Mouse (Mus musculus): ENCODE measurements around the gene Ptgir.

DNA sequence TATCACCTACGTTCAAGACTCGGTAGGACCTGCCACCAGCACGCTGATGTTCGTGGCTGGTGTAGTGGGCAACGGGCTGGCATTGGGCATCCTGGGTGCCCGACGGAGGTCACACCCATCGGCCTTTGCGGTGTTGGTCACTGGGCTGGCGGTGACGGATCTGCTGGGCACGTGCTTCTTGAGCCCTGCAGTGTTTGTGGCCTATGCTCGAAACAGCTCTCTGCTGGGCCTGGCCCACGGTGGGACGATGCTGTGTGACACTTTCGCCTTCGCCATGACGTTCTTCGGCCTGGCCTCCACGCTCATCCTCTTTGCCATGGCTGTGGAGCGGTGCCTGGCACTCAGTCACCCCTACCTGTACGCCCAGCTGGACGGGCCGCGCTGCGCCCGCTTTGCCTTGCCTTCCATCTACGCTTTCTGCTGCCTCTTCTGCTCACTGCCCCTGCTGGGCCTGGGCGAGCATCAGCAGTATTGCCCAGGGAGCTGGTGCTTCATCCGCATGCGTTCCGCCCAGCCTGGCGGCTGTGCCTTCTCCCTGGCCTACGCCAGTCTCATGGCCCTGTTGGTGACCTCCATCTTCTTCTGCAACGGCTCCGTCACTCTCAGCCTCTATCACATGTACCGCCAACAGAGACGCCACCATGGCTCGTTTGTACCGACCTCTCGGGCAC, 734 bp downstream of the Ptgir start:
- TF ChIP-seq CTCF (IDR thresholded peaks at IDR 0.05; ENCODE audit: extremely low read depth, insufficient read depth, low read length) (no peak), POLR2A (IDR thresholded peaks at IDR 0.05; ENCODE audit: extremely low read depth, insufficient read depth, low read length) (no peak)

Measured in cortical plate, adult 2 months (tissue).